Mouse (Mus musculus) limb, embryonic 11.5 days (tissue): ENCODE results near the gene Gcnt1. TPM values are rescaled to one million over a fixed set of nuclear protein-coding genes. Genes with fewer than 3 reads are reported as not detected.

ENCODE experiments used
- ATAC-seq: fragments of 200-750 bp; cut with Nextera tagmentation; 2 replicates; pipeline ENCODE4 v1.8.0; 2017; ENCODE audit warnings: low read depth; ENCODE audit not compliant: insufficient number of reproducible peaks, low FRiP score, low TSS enrichment
- DNase-seq: peaks from one replicate; pipeline ENCODE4 v3.0.0-alpha.2; 2015; ENCODE audit warnings: low spot score
- H3K27ac ChIP-seq: fragments of 300-500 bp; sonication (generic); replicated peaks from 2 replicates; pipeline ENCODE4 v1.5.1; 2014; ENCODE audit warnings: low read depth, mild to moderate bottlenecking, low read length
- H3K27me3 ChIP-seq: fragments of 300-500 bp; sonication (generic); 2 replicates; pipeline ENCODE4 v1.6.1; 2014; ENCODE audit warnings: mild to moderate bottlenecking, low read length, mixed read lengths; ENCODE audit not compliant: control insufficient read depth, insufficient read depth
- H3K36me3 ChIP-seq: fragments of 300-500 bp; sonication (generic); 2 replicates; pipeline ENCODE4 v1.6.1; 2014; ENCODE audit warnings: mild to moderate bottlenecking, low read length, moderate library complexity, mixed read lengths; ENCODE audit not compliant: control insufficient read depth, insufficient read depth
- H3K4me1 ChIP-seq: fragments of 300-500 bp; sonication (generic); 2 replicates; pipeline ENCODE4 v1.6.1; 2014; ENCODE audit warnings: low read length, mixed read lengths; ENCODE audit not compliant: control insufficient read depth, insufficient read depth
- H3K4me2 ChIP-seq: fragments of 300-500 bp; sonication (generic); 2 replicates; pipeline ENCODE4 v1.6.1; 2014; ENCODE audit warnings: low read depth, mild to moderate bottlenecking, moderate library complexity; ENCODE audit not compliant: severe bottlenecking
- H3K4me3 ChIP-seq: fragments of 300-500 bp; sonication (generic); 2 replicates; pipeline ENCODE4 v1.5.1; 2014; ENCODE audit warnings: low read depth, low read length
- H3K9ac ChIP-seq: fragments of 300-500 bp; sonication (generic); 2 replicates; pipeline ENCODE4 v1.6.1; 2014; ENCODE audit warnings: mild to moderate bottlenecking, low read length
- H3K9me3 ChIP-seq: fragments of 300-500 bp; sonication (generic); 2 replicates; pipeline ENCODE4 v1.6.1; 2016; ENCODE audit warnings: low read length; ENCODE audit not compliant: control insufficient read depth
- WGBS: fragments of 180-500 bp; shearing (Covaris S2); extraction: QIAGEN DNeasy Blood & Tissue Kit; methylation state at CpG from one replicate; pipeline ENCODE4 v1.1.7; 2014; 5-methylcytosine and 5-hydroxymethylcytosine counted together
- polyA plus RNA-seq: library from polyadenylated mRNA; unstranded; fragments of >200 nt; fragmentation: Nextera tagmentation; extraction: Ambion mirVana; gene quantifications from 2 replicates; pipeline ENCODE4 v1.2.1, GENCODE M21; 2014

The Gcnt1 gene
- polyA plus RNA-seq, 1 experiment from 2014 or later, result 5.3 TPM

DNA sequence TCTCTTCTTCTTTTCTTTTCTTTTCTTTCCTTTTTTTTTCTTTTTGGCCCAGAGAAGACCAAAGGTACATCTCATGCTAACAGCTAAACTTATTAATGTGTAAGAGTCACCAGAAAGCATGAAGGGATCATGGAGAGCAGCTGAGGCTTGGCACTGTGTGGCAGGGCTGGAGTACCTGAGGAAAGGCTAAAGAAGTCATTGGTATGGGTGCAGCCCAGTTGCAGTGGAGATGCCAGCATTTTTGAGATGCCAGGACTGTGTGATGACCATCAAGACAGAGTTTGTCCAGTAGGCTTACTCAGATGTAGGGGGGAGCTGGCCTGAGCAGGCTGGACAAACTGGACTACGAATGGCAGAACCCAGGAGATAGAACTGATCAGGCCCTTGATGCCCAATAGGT lies 58.9 kb downstream of the Gcnt1 start:
- no peak overlapping the region for H3K4me2 ChIP-seq
- ATAC-seq (no peak), DNase-seq (no peak)
- WGBS, result 86% methylated on average over 1 of the region's 1 CpGs
- H3K36me3 ChIP-seq, result no peaks in the 10 kb centered on the region
- H3K4me1 ChIP-seq, result 0 out of 2 replicates have a peak, but pooled peaks cover 1% of the 10 kb centered on the region
- no peak overlapping the region for H3K9ac ChIP-seq
- no peaks in the 10 kb centered on the region for H3K9me3 ChIP-seq
- no peaks in the 10 kb centered on the region for H3K27me3 ChIP-seq
- no peak overlapping the region for H3K27ac ChIP-seq
- H3K4me3 ChIP-seq, result no peak overlapping the region

- H3K4me3 ChIP-seq, result no peak overlapping the region
- H3K36me3 ChIP-seq, result no peaks in the 10 kb centered on the region
- H3K27ac ChIP-seq, result no peak overlapping the region
- ATAC-seq, result no peak
- no peak overlapping the region for H3K4me2 ChIP-seq
- H3K9me3 ChIP-seq, result no peaks in the 10 kb centered on the region
- no peak for DNase-seq
- H3K9ac ChIP-seq, result no peak overlapping the region
- no peaks in the 10 kb centered on the region for H3K4me1 ChIP-seq
- H3K27me3 ChIP-seq, result no peaks in the 10 kb centered on the region
- WGBS, result 92% methylated on average over 5 of the region's 5 CpGs
Observed at GRCm38 (mm10) chr19:17312671-17313180, 59.9 kb downstream of the Gcnt1 start.

GRCm38 (mm10) chr19:17311501-17311900 lies 61.1 kb downstream of the Gcnt1 start:
- Histone ChIP-seq H3K27me3 (no peaks in the 10 kb centered on the region), H3K4me1 (no peaks in the 10 kb centered on the region), H3K9me3 (no peaks in the 10 kb centered on the region), H3K27ac (no peak overlapping the region), H3K36me3 (no peaks in the 10 kb centered on the region), H3K4me2 (no peak overlapping the region), H3K4me3 (no peak overlapping the region), H3K9ac (no peak overlapping the region)
- no peak for DNase-seq
- WGBS, result 37% methylated on average over 1 of the region's 1 CpGs
- ATAC-seq, result no peak

GRCm38 (mm10) chr19:17311031-17311430 lies 61.6 kb downstream of the Gcnt1 start:
- Histone ChIP-seq H3K9ac (no peak overlapping the region), H3K27me3 (no peaks in the 10 kb centered on the region), H3K4me3 (no peak overlapping the region), H3K4me1 (no peaks in the 10 kb centered on the region), H3K27ac (no peak overlapping the region), H3K9me3 (no peaks in the 10 kb centered on the region), H3K4me2 (no peak overlapping the region), H3K36me3 (no peaks in the 10 kb centered on the region)
- no peak for ATAC-seq
- no peak for DNase-seq
- WGBS, result 90% methylated on average over 2 of the region's 2 CpGs

DNA sequence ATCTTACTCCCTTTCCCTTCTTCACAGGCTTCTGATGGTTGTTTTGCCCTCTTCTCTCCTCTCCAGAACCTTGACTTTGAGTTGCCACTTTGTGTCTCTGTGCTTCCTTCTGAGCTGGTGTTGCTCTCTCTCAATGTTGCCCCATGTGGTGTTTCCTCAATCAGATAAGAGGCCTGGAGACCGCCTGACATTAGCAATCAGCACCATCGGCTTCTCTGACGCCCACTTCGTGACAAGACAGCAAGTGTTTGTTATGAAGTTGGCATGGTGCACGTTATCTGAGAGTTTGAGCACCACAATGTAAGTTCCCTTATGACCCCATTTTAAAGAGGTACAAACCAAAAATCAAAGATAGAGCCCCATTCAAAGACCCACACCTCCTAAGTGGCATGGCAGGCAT lies 76.6 kb downstream of the Gcnt1 start:
- ATAC-seq (no peak), DNase-seq (no peak)
- Histone ChIP-seq H3K9me3 (no peaks in the 10 kb centered on the region), H3K4me3 (no peak overlapping the region), H3K27ac (no peak overlapping the region), H3K4me2 (no peak overlapping the region), H3K36me3 (no peaks in the 10 kb centered on the region), H3K27me3 (no peaks in the 10 kb centered on the region), H3K4me1 (no peaks in the 10 kb centered on the region), H3K9ac (no peak overlapping the region)
- WGBS, result 87% methylated on average over 5 of the region's 5 CpGs

DNA sequence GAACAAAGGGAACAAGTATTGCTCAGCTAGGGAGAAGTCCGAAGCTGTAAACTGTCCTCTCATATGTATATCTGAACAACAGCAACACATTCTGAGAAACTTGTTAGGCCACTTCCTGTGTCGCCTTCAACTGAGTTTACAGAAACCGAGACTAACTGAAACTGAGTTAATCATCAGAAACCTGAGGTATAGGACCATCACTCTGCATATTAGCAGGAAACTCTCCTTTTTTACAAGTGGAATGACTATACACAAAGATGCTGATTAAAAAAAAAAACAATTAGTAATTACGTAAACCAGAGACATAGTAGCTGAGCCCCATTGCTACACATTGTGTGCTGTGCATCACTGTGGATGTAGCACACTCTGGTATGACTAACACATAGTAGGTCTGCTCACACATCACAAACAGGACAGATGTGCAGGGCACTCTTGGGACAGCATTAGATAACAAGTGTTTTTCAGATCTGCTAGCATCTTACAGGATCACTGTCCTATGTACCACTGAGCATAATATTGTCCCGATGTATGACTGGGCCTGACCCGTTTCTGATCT lies 77.4 kb downstream of the Gcnt1 start:
- H3K27ac ChIP-seq, result no peak overlapping the region
- no peaks in the 10 kb centered on the region for H3K9me3 ChIP-seq
- H3K4me1 ChIP-seq, result no peaks in the 10 kb centered on the region
- WGBS, result 91% methylated on average over 6 of the region's 6 CpGs
- no peak for DNase-seq
- no peak overlapping the region for H3K9ac ChIP-seq
- ATAC-seq, result no peak
- H3K36me3 ChIP-seq, result no peaks in the 10 kb centered on the region
- H3K27me3 ChIP-seq, result no peaks in the 10 kb centered on the region
- H3K4me2 ChIP-seq, result no peak overlapping the region
- no peak overlapping the region for H3K4me3 ChIP-seq

DNA sequence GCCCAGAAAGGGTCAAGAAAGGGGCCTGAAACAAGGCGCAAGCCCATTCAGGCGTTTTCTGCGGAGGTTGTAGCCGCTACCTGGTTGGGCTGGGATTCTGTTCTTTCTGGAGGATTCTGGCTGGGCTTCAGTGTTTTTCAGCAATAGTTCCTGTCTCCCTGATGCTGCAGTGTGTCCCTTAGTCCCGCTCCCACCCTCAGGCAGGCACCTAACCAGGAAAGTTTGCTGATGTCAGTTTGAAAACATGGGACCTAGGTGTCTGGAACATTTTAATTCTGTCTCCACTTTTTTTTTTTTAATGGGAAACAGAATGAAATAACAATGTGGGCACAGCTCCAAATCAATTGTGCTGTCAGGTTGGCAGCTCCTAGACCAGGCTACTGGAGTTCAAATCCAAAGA lies 78.5 kb downstream of the Gcnt1 start:
- no peaks in the 10 kb centered on the region for H3K4me1 ChIP-seq
- no peak for ATAC-seq
- H3K4me3 ChIP-seq, result no peak overlapping the region
- H3K27ac ChIP-seq, result no peak overlapping the region
- H3K4me2 ChIP-seq, result no peak overlapping the region
- no peaks in the 10 kb centered on the region for H3K36me3 ChIP-seq
- whole genome bisulfite sequencing, result 83% methylated on average over 5 of the region's 5 CpGs
- H3K27me3 ChIP-seq, result no peaks in the 10 kb centered on the region
- no peaks in the 10 kb centered on the region for H3K9me3 ChIP-seq
- DNase-seq, result no peak
- no peak overlapping the region for H3K9ac ChIP-seq

DNA sequence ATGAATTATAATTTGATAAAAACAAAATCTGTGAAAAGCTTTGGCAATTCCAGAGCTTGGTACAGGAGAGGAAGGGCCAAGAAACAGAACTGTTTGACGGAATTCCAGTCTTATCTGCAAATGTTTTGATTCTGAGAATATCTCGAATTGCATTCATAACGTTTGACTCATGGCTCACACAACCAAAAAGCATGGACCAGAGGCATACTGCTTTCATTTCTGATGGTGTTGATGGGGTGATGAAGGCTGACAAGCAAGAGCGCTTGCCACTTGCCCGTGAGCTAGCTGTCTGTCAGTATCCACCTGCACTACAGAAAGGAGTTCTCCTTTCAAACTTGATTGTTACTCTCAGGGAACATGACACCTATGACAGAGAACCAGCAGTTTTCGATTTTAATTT lies 83.1 kb downstream of the Gcnt1 start:
- H3K4me1 ChIP-seq, result no peaks in the 10 kb centered on the region
- 80% methylated on average over 6 of the region's 6 CpGs for WGBS

GRCm38 (mm10) chr19:17286004-17286403 lies 86.6 kb downstream of the Gcnt1 start:
- WGBS, result 93% methylated on average over 7 of the region's 7 CpGs
- Histone ChIP-seq H3K27ac (no peak overlapping the region), H3K4me2 (no peak overlapping the region), H3K27me3 (no peaks in the 10 kb centered on the region), H3K36me3 (no peaks in the 10 kb centered on the region), H3K9ac (no peak overlapping the region), H3K9me3 (no peaks in the 10 kb centered on the region), H3K4me3 (no peak overlapping the region), H3K4me1 (no peaks in the 10 kb centered on the region)
- ATAC-seq, result no peak
- no peak for DNase-seq

More for the DNA sequence above, 83.1 kb downstream of the Gcnt1 start:
- no peak overlapping the region for H3K4me2 ChIP-seq
- H3K4me3 ChIP-seq, result no peak overlapping the region
- H3K36me3 ChIP-seq, result no peaks in the 10 kb centered on the region
- DNase-seq, result no peak
- H3K27me3 ChIP-seq, result no peaks in the 10 kb centered on the region
- H3K9ac ChIP-seq, result no peak overlapping the region
- no peak overlapping the region for H3K27ac ChIP-seq
- H3K9me3 ChIP-seq, result no peaks in the 10 kb centered on the region
- ATAC-seq, result no peak
